Mouse (Mus musculus) embryonic fibroblast, embryonic 13.5 days (primary cell): ENCODE measurements at regions not wholly inside any gene's neighbourhood (a gene's known extent, or its start where the extent isn't known, plus 50 kb on each side); places are given as distances from the start of the nearest gene placed in this dataset.

Experiments used
- CTCF ChIP-seq: IDR thresholded peaks from 2 replicates; pipeline ENCODE4 v1.5.1; 2011; ENCODE audit warnings: mild to moderate bottlenecking, control low read depth, low read length, moderate library complexity, borderline replicate concordance; ENCODE audit not compliant: insufficient read depth
- POLR2A ChIP-seq: IDR thresholded peaks from 2 replicates; pipeline ENCODE4 v1.6.1; 2011; ENCODE audit warnings: low read depth, mild to moderate bottlenecking, control low read depth, low read length, moderate library complexity

GRCm38 (mm10) chr15:67395114-67395513 lies 894.4 kb upstream of the Lrrc6 start:
- TF ChIP-seq CTCF (no peak), POLR2A (no peak)
